Mouse (Mus musculus) fat pad, adult 2 months (tissue): Measurements from ENCODE around the gene Olfm2.
"Not testable (repeated sequence)": the region's sequence is repeated elsewhere in the genome, so short reads cannot be mapped to it uniquely, and the experiment has no call there.

ENCODE experiments used
- DNase-seq: peaks from one replicate; pipeline ENCODE4 v3.0.0-alpha.2; 2011; ENCODE audit warnings: low read depth, low spot score; ENCODE audit errors: extremely low read depth

The Olfm2 gene

DNA sequence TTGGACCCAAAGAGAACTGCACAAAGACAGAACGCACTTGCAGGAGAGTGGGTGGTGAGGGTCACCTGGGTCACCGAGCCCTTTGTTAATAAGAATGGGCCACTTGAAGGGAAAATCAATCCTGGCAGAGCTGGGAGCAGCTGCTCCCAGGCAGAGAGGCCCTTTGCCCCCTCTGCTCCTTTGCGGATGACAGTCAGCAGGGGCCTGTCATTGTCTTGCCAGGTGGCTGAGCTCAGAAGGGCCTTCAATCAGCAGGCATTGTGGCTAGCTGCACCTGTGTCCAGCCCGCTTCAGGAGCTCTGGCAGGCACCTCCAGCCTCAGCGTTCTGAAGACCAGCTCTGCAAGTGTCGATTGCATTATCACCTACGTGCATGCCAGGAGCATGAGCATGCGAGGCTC, 48.7 kb downstream of the Olfm2 start:
- DNase-seq = no peak

- no peak for DNase-seq
Measured at GRCm38 (mm10) chr9:20696107-20696712, 49.9 kb downstream of the Olfm2 start.

DNA sequence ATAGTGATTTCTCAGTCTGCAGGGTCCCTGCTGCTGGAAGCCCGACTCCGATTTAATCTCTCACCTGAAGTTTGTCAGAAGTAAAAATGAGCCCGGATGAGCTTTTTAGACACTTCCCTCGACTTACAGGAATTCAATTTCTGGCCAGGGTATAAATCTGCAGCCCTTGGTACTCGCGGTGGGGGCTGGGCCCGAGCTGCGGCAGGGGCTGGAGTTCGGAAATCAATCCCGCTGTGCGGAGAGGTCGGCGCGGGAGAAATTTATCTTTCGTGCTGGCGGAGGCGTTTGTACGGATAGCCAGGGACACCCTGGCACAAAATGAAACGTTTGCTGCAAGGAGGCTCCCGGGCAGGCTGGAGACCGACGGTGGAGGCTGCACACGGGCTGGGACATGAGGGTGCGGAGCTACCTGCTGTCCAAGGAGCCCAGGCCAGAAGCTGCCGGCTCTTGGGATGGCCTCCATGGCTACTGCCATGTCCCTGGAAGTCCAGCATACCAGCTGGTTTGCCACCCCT, 51.4 kb downstream of the Olfm2 start:
- DNase-seq = no peak

- DNase-seq = no peak
Measured at GRCm38 (mm10) chr9:20692863-20693262, 53.3 kb downstream of the Olfm2 start.

- DNase-seq = not testable (repeated sequence)
Measured at GRCm38 (mm10) chr9:20690449-20690848, 55.7 kb downstream of the Olfm2 start.

DNA sequence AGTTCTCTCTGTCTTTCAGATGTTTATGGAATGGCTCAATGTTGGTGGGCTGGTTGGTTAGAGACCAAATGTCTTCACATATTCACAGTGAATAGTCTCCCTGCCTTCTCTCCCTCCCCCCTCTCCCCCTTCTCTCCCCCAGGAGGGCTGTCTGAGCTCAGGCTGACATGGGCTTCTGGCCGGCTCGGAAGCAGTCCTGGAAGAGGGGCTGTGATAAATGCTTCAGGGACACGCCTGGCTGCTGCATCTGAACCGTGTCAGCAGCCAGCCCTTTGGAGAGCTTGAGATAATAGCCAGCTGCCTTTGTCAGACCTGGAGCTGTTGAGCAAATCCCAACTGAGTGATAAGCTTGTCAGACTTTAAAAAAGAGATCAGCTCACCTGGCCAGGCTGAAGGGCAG, 56.2 kb downstream of the Olfm2 start:
- DNase-seq = no peak

GRCm38 (mm10) chr9:20689403-20689802, 56.7 kb downstream of the Olfm2 start:
- no peak for DNase-seq

- DNase-seq = no peak
Measured at GRCm38 (mm10) chr9:20685081-20685861, 60.9 kb downstream of the Olfm2 start.

- DNase-seq = no peak
Measured at GRCm38 (mm10) chr9:20682389-20682722, 63.8 kb downstream of the Olfm2 start.

DNA sequence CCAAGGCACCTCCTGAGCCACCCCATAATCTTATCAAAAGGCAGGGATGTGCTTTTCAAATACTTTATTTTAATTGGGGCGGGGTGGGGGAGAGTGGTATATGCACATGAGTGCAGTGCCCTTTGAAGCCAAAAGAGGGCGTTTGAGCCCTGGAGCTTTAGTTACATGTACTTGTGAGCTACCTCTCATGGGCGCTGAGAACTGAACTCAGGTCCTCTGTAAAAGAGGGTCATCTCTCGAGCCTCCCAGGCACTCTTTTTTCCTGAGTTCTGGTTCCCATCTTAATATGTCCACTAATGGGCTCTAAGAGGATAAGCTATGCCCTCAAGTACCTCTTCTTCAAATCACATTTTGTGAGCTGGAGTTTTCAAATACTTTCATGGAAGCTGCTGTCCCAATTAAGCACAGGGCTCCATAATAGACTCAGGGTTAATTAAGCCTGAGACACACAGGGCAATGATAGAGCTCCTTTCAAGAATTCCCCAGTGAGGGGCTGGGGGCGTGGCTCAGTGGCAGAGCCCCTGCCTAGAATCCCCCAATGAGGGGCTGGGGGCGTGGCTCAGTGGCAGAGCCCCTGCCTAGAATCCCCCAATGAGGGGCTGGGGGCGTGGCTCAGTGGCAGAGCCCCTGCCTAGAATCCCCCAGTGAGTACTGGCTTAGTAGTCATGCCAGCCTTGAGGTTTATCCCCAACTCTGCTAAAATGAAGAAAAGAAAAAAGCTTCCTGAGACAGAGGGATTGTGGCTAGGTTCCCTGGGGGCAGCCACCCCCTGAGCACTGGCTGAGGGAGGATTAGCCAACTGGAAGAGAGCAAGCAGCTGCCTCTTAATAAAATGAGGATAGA, 64.4 kb downstream of the Olfm2 start:
- no peak for DNase-seq

- no peak for DNase-seq
Measured at GRCm38 (mm10) chr9:20680378-20680958, 65.7 kb downstream of the Olfm2 start.

DNA sequence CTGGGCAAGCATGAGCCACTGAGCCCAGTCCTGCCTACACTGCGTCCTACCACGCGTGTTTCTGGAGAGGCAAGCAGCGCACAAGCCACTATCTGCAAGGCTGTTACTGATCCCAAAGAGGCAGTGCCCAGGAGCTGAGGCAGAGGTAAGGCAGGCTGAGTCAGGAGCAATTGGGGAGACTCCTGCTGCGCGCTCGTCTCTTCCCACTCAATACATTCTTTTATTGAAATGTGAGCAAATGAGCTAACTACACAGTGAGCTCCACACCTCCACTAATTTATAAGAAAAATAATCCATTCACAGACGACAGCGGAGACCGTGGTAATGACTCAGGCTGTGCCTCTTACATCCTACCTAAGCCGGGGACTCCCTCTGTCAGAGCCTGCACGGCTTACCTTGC, 68.3 kb downstream of the Olfm2 start:
- no peak for DNase-seq

DNA sequence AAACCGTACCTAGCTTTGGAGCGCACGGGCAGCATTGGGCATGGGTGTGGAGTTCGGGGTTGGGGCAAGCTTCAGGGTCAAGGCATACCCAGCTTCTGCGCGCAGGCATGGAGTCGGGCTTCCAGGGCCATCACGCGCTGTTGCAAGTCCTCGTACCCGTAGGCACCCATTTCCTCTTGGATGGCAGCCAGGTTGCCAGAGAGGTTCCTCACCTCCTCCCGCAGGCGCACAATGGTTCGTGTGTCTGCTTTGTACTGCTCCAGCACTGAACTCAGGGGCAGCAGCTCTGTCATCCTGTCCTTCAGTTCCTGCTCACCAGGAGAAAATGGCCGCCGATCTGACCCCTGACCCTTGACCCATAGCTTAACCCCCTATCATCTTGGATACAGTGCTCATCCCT, 74.1 kb downstream of the Olfm2 start:
- no peak for DNase-seq

DNA sequence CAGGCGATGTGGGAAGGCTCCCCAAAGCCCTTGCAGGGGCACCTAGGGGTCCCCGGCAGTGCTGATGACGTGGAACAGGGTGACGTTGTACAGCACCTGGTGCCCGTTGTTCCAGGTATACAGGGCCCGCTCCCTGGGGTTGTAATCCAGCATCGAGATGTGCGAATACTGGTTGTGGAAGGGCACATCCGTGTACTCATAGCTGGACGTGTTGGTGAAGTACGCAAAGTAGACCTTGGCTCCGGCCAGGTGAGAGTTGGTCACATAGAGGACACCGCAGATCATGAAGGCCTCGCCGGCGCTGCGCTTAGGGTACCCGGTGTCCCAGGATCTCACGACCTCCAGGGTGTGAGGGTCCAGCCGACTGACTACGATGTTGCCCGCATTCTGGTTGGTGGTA, 78.1 kb downstream of the Olfm2 start:
- no peak for DNase-seq

DNA sequence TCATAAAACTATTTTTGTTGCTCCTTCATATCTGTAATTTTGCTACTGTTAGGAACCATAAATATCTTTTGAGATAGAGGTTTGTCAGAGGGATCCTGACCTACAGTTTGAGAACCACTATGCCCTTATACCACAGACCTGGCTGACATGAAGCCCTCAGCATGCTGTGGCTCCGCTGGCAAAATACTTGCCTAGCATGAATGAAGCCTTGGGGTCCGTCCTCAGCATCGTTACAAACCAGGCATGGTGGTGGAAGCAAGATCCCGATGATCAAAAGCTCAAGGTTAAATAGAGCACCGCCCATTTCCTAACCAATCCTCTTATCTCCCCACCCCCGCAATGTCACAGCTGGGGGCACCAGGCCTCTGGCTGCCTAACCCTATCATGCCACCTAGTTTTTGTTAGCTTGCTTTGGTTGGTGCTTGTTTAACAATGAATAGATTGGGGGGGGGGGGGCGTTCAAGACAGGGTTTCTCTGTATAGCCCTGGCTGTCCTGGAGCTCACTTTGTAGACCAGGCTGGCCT, 79.6 kb downstream of the Olfm2 start:
- DNase-seq = no peak

GRCm38 (mm10) chr9:20665925-20666324, 80.2 kb downstream of the Olfm2 start:
- no peak for DNase-seq

DNA sequence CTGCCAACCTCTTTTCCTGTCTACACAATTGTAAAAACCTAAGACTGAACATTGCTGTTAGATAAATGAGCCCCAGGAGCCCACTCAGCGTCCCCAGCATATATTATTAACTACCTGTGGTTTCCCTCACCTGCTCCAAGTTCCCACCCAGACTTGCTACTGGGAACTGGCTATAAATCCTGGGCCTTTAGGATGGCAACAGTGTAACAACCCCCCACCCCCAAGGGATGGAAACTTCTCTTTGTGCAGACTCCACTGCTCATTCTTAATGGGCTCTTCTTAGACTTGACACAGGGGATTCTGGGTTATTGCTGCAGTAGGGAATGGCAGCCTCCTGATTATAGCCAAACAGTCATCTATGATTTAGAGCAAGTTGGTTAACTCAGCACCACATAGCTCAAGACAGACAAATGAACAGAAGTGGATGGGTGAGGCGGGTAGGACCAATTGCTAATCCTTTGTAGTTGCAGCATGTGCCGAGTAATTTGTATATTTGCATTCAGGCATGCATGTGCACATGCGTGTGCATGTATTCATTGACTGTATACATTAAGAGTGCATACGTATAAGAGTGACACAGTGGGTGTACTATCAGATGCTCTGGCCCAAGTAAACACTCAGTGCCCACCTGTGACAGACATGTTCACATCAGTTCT, 81.0 kb downstream of the Olfm2 start:
- DNase-seq = no peak

GRCm38 (mm10) chr9:20664366-20664765, 81.8 kb downstream of the Olfm2 start:
- no peak for DNase-seq

- DNase-seq = no peak
Measured at GRCm38 (mm10) chr9:20663956-20664355, 82.2 kb downstream of the Olfm2 start.

DNA sequence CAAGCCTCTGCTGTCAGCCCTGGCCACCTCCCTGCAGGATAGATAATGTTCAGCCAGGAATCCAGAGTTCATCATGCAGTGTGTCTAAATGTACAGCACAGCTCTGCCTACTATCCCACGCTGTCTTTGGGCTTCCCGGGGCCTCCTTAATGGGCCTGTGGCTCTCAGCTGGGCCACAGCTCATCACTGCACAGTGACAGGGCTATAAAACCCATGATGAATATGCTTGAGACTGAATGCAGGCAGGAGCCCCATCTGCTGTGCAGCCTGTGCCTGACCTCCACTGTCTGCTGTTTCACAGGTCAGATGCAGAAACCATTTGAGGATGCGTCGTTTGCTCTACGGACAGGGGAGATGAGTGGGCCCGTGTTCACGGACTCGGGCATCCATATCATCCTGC, 83.3 kb downstream of the Olfm2 start:
- no peak for DNase-seq

- DNase-seq = no peak
Measured at GRCm38 (mm10) chr9:20662325-20662724, 83.8 kb downstream of the Olfm2 start.
